Mouse (Mus musculus) stomach, postnatal 0 days (tissue): ENCODE measurements at regions not wholly inside any gene's neighbourhood (a gene's known extent, or its start where the extent isn't known, plus 50 kb on each side); places are given as distances from the start of the nearest gene placed in this dataset.

ENCODE experiments used
- CTCF ChIP-seq: IDR thresholded peaks from 2 replicates; pipeline ENCODE4 v1.5.1; 2016; ENCODE audit warnings: antibody characterized with exemption, low read depth, mild to moderate bottlenecking, moderate library complexity
- EP300 ChIP-seq: optimal IDR thresholded peaks from 2 replicates; pipeline ENCODE3; 2016; ENCODE audit warnings: antibody characterized with exemption

DNA sequence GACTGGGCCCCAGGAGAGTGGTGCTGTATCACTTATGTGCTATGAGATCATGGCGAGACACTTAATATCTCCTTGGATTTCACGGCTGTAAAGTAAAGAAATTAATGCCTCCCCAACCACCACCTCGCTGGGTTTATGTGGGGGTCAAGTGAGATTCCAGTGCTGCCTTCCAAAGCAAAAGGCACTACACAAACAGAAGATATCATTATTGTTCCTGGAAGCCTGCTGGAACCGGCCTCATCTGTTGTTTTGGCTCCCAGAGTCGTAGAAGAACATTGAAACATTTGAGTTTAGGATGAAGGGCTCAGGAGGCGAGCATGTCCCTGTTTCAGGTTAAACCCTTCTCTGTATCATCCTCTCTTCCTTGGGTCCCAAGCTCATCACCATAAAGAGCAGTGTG lies 116.6 kb downstream of the Gpbp1 start:
- TF ChIP-seq CTCF (no peak), EP300 (no peak)
